Mouse (Mus musculus): Measurements from ENCODE around the gene Shank1. TPM values are rescaled to one million over a fixed set of nuclear protein-coding genes. Genes with fewer than 3 reads are reported as not detected.

The Shank1 gene
- total RNA-seq, 4 experiments from 2014 or later, result 568 to 623 (median 583) TPM

DNA sequence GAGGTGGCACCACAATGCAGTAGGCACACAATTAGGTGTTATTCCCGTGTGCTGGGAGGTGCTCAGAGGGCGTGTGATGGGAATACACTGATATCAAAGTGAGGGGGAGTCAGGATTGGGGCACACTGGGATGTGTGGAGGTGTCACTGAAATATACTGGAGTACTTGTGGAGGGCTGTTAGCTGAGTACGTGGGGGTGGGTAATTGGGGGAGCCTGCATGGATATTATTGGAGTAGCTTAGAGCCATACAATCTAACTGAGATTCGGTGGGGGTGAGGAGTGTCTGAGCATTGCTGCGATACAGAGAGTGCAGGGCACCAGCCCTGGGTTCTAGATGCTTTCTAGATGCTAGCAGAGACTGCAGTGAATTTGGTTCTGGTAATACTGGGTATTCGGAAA lies 30.2 kb downstream of the Shank1 start:
- no peak for DNase-seq (ENCODE audit: low spot score in 2 of 2)

DNA sequence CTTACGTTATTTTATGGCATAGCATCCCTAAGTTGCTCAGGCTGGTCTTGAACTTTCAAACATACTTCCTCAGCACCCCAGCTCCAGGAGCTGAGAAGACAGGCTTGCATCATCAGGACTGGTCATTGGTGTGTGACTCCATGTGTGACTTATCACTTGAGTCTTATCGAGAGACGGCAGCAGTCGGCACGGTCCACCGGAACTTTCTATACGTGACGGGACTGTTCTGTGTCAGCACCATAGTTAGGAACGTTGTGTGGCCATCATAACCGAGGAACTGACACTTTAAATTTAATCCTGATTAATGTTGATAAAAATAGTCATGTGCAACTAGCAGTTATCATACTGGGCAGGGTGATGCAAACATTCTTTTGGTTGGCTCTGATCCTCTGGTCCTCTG lies 31.1 kb downstream of the Shank1 start:
- DNase-seq (ENCODE audit: low spot score in 2 of 2), result no peak

DNA sequence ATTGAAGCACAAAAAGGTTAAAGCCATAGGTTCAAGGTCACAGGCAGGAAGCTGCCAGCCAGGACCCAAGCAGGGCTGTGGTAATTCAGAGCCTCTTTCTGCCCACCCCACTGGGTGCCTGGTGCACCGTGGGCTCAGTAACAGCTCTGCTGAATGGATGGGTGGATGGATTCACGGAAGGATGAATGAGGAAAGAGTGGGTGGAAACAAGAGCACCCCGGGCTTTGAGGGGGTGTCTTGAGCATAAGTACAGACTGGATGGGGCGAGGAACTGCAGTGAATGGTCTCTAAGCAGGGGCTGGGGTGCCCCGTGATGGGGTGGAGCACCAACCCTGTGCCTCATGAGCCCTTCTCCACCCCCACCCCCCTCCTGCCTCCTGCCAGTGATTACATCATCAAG lies 31.7 kb downstream of the Shank1 start:
- DNase-seq (ENCODE audit: low spot score in 2 of 2), result no peak

DNA sequence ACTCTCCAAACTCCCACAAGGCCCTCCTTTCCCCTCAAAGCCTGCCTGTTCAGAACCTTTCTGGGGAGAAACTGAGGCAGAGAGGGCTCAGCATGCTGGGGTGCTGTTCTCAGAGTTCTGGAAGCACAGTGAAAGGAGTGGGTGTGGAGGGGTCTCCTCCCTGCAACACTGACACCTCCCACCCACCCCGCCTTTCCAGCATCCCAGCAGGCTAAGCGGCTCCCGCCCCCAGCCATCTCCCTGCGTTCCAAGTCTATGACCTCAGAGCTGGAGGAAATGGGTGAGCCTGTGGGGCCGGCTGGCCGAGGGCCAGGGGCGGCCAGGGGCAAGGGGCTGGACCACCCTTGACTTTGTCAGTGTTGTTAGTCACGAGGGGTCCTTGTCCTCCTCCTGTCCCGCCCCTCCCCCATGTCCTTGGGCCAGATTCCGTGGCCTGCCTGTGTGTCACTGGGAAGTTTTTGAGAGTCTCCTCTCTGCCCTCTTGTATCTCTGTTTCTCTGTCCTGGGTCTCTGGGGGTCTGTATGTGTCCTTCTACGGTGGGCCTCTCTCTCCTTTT lies 33.5 kb downstream of the Shank1 start:
- no peak for DNase-seq (ENCODE audit: low spot score in 2 of 2)

DNA sequence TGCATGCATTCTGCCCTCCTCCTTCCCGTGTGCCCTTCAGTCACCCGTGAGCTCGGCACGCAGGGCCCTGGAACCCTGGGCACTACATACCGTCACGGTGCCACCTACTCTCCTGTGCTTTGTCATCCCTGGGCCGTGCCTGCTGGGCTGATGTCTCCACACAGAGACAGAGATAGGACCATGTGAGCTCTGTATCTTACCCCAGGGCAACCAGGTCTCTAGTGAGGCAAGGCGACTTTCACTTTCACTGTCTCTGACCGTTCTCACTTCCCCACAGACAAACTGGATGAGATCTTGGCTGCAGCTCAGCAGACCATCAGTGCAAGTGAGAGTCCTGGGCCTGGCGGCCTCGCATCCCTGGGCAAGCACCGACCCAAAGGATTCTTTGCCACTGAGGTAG lies 34.6 kb downstream of the Shank1 start:
- DNase-seq (ENCODE audit: low spot score in 2 of 2), result no peak

DNA sequence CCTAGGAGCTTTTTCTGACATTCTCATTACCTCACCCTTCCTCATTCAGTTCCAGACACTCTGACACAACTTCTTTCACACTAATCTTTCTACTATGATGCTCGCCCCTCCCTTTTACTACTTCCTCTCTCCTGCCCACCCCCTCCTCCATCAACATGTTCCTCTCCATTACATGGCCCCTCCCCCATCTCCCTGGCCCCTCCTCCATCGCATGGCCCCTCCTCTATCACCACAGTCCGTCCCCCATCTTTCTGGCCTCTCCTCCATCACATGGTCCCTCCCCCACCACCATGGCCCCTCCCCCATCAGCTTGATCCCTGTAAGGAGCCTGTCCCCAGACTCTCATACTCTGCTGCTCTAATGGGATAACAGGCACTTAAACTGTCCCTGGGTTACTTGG lies 39.0 kb downstream of the Shank1 start:
- DNase-seq (ENCODE audit: low spot score in 2 of 2), result no peak

DNA sequence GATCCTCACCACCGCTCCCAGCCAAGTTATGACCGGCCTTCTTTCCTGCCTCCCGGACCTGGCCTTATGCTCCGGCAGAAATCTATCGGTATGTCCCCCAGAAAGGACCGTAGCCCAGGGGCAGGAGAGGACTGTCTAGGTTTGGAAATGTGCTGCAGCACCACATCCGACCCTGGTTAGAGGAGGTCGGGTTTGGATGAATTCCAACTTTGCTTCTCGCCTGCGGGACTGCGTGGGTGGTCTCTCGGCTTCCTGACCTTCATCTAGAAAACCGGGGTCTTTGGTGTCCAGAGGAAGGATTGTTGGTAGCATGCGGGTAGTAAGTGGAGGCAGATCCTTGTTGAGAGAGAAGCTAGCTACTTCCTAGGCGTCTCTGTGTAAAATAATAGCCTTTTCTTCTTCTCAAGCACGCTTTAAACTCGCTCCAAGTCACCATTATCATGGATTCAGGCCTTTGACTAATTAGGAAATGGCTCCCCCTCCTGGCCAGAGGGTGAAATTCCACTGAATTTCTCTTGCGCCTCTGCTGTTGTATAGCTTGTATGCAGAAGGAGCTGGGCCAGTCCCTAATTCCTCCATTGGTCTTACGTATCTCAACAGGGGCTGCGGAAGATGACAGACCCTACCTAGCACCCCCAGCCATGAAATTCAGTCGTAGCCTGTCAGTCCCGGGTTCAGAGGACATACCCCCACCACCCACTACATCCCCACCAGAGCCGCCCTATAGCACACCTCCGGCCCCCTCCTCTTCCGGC lies 41.1 kb downstream of the Shank1 start:
- DNase-seq (ENCODE audit: low spot score in 2 of 2), result peak; percentile 82 to 89

DNA sequence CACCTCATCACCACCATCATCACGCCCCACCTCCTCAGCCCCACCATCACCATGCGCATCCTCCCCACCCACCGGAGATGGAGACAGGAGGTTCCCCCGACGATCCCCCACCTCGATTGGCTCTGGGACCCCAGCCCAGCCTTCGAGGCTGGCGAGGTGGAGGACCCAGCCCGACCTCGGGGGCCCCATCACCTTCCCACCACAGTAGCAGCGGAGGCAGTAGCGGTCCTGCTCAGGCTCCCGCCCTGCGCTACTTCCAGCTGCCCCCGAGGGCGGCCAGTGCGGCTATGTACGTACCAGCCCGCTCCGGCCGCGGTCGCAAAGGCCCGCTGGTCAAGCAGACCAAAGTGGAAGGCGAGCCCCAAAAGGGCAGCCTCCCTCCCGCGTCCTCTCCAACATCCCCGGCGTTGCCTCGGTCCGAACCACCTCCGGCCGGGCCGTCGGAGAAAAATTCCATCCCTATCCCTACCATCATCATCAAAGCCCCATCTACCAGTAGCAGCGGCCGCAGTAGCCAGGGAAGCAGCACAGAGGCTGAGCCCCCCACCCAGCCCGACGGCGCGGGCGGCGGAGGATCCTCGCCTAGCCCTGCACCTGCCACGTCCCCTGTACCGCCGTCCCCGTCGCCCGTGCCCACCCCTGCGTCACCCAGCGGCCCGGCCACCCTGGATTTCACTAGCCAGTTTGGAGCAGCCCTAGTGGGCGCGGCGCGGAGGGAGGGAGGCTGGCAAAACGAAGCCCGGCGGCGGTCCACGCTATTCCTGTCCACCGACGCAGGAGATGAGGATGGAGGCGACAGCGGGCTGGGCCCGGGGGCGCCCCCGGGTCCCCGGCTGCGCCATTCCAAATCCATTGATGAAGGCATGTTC lies 42.1 kb downstream of the Shank1 start:
- no peak for DNase-seq (ENCODE audit: low spot score in 2 of 2)

DNA sequence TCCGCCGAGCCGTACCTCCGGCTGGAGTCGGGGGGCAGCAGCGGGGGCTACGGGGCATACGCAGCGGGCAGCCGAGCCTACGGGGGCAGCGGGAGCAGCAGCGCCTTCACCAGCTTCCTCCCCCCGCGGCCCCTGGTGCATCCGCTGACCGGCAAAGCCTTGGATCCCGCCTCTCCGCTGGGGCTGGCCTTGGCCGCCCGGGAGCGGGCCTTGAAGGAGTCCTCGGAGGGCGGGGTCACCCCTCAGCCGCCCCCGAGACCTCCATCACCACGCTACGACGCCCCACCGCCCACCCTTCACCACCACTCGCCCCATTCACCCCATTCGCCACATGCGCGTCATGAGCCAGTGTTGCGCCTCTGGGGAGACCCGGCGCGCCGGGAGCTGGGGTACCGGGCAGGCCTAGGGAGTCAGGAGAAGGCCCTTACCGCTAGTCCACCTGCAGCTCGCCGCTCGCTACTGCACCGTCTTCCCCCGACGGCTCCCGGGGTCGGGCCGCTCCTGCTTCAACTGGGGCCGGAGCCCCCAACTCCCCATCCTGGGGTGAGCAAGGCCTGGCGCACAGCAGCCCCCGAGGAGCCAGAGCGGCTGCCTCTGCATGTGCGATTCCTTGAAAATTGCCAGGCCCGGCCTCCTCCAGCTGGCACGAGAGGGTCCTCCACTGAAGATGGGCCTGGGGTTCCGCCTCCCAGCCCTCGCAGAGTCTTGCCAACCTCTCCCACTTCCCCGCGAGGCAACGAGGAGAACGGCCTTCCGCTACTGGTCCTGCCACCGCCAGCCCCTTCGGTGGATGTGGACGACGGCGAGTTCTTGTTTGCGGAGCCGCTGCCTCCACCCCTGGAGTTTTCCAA lies 42.9 kb downstream of the Shank1 start:
- DNase-seq (ENCODE audit: low spot score in 2 of 2), result no peak

DNA sequence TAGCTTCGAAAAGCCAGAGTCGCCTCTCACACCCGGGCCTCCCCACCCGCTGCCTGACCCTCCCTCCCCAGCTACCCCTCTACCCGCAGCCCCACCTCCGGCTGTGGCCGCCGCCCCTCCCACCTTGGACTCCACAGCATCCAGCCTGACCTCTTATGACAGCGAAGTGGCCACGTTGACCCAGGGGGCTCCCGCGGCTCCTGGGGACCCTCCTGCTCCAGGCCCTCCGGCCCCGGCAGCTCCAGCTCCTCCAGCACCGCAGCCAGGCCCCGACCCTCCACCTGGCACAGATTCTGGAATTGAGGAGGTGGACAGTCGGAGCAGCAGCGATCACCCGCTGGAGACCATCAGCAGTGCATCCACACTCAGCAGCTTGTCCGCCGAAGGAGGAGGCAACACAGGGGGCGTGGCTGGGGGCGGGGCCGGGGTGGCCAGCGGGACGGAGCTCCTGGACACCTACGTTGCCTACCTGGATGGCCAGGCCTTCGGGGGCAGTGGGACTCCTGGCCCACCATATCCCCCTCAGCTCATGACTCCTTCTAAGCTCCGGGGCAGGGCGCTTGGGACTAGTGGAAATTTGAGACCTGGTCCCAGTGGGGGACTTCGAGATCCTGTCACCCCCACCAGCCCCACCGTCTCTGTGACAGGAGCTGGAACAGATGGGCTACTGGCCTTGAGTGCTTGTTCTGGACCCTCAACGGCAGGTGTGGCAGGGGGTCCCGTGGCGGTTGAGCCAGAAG lies 43.7 kb downstream of the Shank1 start:
- DNase-seq (ENCODE audit: low spot score in 2 of 2), result no peak

DNA sequence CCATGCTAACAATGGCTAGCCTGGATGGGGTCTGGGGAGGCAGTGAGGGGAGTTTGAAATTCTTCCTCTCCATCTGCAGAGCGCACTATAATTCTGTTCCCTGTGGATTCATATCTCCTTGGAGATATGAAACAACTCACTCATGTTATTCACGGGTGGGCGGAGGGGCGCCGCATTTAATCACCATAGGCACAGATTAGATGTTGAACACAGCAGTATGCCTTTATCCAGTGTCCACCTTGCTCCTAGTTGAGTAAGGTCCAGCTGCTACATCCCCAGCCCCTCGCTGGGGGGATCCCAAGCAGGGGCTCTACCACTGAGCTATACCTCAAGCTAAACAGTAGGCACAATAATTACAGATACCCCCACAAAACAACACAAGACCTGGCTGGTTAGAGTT lies 45.4 kb downstream of the Shank1 start:
- no peak for DNase-seq (ENCODE audit: low spot score in 2 of 2)

DNA sequence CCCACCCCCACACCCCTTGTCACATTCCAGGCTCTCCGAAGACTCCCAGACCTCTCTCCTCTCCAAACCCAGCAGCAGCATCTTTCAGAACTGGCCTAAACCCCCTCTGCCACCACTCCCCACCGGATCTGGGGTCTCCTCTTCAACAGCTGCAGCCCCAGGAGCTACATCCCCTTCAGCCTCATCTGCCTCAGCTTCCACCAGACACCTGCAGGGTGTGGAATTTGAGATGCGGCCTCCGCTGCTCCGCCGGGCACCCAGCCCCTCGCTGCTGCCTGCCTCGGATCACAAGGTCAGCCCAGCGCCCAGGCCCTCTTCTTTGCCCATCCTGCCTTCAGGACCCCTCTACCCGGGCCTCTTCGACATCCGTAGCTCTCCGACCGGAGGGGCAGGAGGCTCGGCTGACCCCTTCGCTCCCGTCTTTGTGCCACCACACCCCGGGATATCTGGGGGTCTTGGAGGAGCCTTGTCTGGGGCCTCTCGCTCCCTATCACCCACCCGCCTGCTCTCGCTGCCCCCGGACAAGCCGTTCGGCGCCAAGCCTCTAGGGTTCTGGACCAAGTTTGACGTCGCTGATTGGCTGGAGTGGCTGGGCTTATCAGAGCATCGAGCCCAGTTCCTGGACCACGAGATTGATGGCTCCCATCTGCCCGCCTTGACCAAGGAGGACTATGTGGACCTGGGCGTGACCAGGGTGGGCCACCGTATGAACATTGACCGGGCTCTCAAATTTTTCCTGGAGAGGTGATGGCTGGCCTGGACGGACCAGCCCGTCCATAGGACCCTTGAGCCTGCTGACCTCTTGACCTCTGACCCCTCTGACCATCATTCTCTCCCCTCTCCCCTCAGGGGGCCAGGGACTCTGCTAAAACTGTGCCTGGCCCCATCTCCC lies 46.8 kb downstream of the Shank1 start:
- no peak for DNase-seq (ENCODE audit: low spot score in 2 of 2)

DNA sequence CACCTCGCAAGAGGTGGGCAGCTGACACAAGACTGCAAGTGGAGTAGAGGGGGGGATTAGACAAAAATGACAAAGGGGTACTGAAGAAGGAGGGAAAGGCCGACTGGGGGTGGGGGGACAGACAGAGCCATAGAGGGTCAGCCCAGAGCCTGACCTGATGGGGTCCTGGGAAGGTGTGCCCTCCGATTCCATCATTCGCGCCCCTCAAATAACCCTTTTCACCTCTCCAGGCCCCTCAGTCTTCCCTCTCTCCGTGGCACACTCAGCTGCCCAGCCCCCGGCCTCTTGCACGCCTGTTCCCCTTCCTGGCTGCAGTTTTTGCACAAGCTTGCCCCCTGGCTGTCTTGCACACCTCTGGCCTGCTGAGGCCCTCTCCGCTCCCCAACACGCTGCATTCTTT lies 47.5 kb downstream of the Shank1 start:
- DNase-seq (ENCODE audit: low spot score in 2 of 2), result no peak

DNA sequence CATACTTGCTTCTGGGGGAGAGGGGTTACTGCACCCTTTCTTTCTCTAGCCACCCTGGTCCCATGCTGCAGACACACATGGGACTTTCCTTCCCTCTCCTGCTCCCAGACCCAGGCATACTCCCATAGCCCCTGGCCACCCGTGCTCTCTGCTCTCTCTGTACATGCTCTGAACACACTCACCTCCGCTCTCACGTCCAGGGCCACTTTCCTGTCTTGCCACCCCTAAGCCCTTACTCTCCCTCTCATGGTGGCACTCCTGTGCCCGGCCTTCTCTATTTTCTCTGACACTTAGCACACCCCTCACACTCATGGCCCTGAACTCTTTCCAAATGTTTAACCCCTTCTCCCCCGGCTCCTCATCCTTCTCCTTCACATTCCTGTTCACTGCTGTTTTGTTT lies 48.0 kb downstream of the Shank1 start:
- no peak for DNase-seq (ENCODE audit: low spot score in 2 of 2)

DNA sequence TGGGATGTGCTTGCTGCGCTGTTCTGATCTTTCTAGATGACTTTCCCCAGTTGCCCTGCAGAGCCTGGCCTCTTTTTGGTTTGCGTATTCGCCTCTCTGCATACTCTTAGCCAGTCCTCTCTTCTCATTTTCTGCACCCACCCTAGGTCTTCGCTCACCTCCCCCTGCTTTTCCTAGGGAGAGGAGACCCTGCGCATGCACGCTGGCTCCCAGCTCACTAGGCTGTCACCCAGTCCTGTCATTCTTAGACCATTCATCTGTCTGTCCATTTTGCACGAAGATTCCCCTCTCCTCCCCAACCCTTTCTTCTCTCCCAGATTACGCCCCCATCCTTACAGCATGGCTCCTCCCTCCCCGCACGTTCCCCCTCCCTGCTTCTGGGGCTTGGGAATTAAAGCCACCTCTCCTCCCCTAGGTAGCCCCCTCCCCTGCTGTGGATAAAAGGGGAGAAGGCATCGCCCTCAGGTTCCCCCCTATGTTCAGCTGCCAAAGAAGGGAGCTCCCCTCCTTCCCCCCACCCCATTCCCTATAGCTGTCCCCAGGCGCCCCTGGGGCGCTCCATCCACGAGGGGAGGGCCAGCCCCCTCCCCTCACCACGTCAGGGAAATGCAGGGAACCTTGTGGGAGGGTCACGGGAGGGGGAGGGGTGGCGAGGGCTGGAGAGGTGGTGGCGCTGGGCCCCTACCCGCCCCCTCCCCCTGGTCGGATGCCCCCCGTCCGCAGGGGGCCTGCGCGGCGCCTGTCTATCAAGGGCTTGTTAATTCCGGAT lies 49.0 kb downstream of the Shank1 start:
- no peak for DNase-seq (ENCODE audit: low spot score in 2 of 2)

DNA sequence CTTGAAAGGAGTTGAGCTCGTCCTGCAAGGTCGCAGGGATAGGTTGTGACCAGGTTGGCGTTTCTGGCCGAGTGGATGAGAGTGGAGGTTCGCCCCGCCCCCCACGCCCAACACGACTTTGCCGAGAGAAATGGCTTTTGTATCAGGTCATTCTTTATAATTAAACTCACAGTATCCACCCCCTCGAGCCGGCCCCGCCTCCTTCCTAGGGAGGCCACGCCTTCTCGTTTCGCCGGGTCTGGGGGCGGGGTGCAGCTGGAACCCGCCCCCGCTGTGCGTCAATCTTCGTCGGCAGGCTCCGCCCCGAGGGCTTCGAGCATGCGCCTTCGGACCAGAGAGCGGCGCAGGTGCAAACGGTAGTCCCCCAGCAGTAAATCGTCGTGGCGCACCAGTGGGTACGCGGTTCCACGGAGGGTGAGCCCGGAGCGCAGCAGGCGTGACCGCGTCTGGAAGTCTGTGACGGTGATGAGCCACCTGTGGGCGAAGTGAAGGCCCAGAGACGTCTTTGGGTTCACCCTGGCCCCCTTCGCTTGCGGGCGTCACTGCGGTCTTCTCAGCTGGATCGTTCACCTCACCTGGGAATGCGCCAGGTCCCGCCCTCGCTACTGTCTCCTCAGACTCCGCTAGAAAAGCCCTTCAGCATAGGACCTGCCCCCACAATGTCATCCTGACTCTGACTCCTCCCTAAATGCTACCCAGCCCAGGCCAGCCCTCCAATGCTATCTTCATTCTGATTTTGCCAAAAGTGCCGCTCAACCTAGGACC lies 50.0 kb downstream of the Shank1 start:
- peak; percentile 94 to 95 for DNase-seq (ENCODE audit: low spot score in 2 of 2)

DNA sequence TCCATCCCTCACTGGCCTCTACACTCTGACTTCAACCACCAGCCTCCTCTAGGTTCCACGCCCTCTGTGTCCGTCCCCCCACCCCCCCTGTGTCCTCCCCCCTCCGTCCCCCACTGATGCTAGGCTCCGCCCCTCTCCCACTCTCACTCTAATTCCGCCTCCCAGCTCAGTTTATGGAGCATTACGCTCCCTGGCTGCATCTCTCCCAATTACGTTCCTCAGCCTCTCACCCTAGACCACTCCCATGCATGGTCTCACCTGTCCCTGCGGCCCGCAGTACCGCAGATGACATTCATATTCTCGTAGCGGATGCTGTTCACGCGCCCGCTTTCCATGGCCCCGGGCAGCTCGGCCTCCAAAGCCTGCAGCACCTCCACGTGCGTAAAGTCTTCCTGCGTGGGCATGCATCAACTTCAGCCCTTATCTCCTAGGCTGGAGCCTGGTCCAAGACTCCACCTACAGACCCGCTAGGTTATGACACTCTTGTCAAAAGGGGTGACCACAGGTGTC lies 50.8 kb downstream of the Shank1 start:
- peak in 1 of 2 experiments; percentile 40 for DNase-seq (ENCODE audit: low spot score in 2 of 2)

DNA sequence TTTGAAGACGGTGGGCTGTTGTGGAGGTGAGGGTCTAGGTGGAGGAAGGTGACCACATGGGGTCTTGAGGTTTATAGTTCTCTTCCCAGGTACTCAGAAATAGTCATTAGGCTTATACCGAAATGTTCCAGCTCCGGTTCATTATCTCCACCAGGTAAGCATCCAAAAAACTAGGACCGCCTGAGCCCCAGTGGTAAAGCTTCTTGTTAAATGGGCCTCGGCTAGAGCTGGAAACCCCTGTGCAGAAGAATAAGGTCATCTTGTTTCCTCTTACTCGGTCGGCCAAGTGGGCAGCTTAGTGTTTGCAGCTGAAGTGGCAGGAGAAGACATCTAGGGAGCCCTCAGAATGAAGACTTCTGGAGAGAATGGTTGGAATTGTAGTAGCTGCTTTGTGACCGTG lies 62.6 kb downstream of the Shank1 start:
- no peak for DNase-seq (ENCODE audit: low spot score in 2 of 2)
